Mouse (Mus musculus) erythroblast, embryonic 14.5 days (primary cell): ENCODE data around the gene Lbx1. TPM values are rescaled to one million over a fixed set of nuclear protein-coding genes. Genes with fewer than 3 reads are reported as not detected.

ENCODE experiments used
- H3K27me3 ChIP-seq: 2 replicates; pipeline ENCODE4 v1.6.1; 2012; ENCODE audit warnings: inconsistent platforms; ENCODE audit not compliant: control insufficient read depth
- H3K36me3 ChIP-seq: 2 replicates; pipeline ENCODE4 v1.6.1; 2012; ENCODE audit warnings: mild to moderate bottlenecking, inconsistent platforms; ENCODE audit not compliant: control insufficient read depth
- H3K4me1 ChIP-seq: 2 replicates; pipeline ENCODE4 v1.6.1; 2012; ENCODE audit warnings: inconsistent platforms; ENCODE audit not compliant: control insufficient read depth
- H3K4me3 ChIP-seq: replicated peaks from 2 replicates; pipeline ENCODE3; 2012; ENCODE audit warnings: moderate library complexity, mild to moderate bottlenecking, inconsistent platforms
- H3K9me3 ChIP-seq: 2 replicates; pipeline ENCODE4 v1.6.1; 2012; ENCODE audit warnings: low read length, inconsistent platforms, mixed read lengths; ENCODE audit not compliant: control insufficient read depth
- GATA1 ChIP-seq: IDR thresholded peaks from 2 replicates; pipeline ENCODE4 v1.6.1; 2012; ENCODE audit warnings: low read length, inconsistent platforms, mixed read lengths
- TAL1 ChIP-seq: IDR thresholded peaks from 3 replicates; pipeline ENCODE4 v1.6.1; 2012; ENCODE audit warnings: low read length, inconsistent platforms, mixed read lengths
- polyA plus RNA-seq: library from polyadenylated mRNA; stranded (reverse); fragments of >175 nt; gene quantifications from 2 replicates; pipeline ENCODE4 v1.2.3, GENCODE M21; 2012

The Lbx1 gene
- polyA plus RNA-seq, 1 experiment, result not detected

DNA sequence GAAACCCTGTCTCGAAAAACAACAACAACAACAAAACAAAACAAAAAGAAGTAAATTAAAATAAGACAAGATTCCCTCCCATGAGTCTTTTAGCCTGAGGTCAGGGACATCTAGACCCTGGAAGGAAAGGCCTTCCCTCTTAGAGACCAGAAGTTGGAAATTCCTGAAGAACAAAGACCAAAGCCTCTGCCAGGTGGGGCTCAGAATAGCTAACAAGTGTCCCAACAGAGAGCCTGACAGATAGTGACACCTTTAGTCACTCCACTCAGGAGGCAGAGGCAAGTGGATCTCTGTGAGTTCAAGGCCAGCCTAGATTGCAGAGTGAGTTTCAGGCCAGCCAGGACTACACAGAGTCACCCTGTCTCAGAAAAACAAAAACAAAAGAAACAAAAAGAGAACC lies 26.4 kb downstream of the Lbx1 start:
- Histone ChIP-seq H3K27me3 (peaks cover 33% of the 10 kb centered on the region), H3K36me3 (no peaks in the 10 kb centered on the region), H3K4me3 (no peak overlapping the region), H3K9me3 (peaks cover 4% of the 10 kb centered on the region), H3K4me1 (no peaks in the 10 kb centered on the region)
- TF ChIP-seq TAL1, result no peak
- TF ChIP-seq GATA1, result no peak

DNA sequence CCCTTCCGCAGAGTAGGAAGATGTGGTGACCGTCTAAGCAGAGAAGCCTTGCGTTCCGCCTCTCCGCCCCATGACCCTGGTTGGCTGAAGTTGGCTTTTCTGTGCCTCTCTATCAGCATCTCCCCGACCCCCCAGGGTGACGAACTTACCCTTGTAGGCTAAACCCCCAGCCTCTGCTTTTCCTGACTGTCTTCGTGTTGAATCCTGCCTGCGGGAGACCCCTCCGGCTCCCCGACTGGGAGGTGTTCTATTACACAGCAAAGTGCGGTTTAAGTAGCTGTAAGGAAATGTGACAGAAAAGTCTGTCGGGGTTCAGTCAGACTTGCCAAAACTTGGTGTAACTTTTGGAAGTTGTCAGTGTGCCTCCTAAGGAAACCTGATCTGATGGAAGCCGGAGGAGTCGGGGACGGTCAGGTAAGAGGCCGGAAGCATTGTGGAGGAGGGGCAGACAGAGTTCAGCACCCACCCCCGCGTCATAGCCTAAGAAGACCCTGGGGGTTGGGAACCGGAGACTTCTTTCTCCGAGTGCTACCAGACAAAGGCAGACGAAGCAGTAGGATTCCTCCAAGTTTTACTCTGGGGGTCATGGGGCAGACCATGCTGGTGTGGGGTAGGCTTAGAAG lies 27.1 kb downstream of the Lbx1 start:
- Histone ChIP-seq H3K4me3 (no peak overlapping the region), H3K36me3 (no peaks in the 10 kb centered on the region), H3K4me1 (no peaks in the 10 kb centered on the region), H3K9me3 (peaks cover 4% of the 10 kb centered on the region), H3K27me3 (peaks cover 33% of the 10 kb centered on the region)
- TF ChIP-seq TAL1, result no peak
- no peak for TF ChIP-seq GATA1

DNA sequence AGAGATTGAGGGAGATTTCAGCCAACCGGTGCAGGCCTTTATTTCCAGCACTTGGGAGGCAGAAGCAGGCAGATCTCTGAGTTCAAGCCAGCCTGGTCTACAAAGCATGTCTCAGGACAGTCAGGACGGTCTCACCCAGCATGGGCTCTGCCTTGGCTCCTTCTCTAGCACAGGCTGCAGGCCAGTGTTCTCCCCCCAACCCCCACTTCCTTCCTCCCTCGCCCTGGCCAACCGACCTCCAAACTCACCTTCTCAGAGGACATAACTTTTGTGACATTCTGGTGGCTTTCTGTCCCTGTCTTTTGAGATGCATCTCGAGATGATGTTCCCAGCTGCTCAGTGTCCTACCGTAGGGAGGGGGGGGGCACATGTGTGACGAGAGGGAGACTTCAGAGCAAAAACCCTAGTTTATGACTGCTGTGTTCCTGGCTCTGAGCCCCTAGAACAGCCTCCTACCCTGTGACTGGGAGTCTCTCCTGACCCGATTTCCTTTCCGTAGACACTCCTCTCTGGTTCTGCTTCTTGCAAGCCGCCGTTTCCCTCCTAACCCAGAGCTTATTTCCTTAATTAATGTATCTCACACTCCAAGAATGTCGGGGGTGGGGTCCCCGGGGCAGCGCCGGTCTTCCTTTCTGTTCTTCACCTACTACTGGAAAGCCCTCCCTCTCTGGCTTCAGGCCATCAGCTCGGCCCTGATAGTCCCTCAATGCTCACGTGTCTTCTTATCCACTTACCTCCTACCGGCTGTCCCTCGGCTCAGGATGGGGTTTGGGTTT lies 27.8 kb downstream of the Lbx1 start:
- Histone ChIP-seq H3K27me3 (peaks cover 33% of the 10 kb centered on the region), H3K4me3 (no peak overlapping the region), H3K9me3 (peaks cover 4% of the 10 kb centered on the region), H3K4me1 (no peaks in the 10 kb centered on the region), H3K36me3 (no peaks in the 10 kb centered on the region)
- TF ChIP-seq TAL1 (no peak), GATA1 (no peak)

DNA sequence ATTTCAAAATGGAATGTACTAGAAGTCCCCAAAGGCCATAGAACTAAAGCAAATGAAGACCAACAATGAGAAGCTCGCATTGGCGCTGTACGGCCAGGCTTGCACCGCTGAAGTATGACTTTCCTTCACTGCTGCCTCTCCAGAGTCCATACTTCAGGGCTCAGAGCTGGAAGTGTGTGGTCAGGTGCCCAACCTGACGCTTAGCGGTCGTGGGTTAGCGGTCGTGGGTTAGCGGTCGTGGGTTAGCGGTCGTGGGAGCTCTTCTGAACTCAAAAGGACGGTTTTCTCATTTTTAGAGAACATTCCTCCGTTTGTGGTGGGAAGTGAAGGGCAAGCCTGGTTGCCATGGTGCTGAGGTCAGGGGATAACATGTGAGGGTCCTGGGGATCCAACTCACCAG lies 28.5 kb downstream of the Lbx1 start:
- Histone ChIP-seq H3K9me3 (peaks cover 10% of the 10 kb centered on the region), H3K4me3 (no peak overlapping the region), H3K27me3 (peaks cover 33% of the 10 kb centered on the region), H3K4me1 (no peaks in the 10 kb centered on the region), H3K36me3 (no peaks in the 10 kb centered on the region)
- TF ChIP-seq GATA1 (no peak), TAL1 (no peak)

GRCm38 (mm10) chr19:45205311-45206105 lies 30.1 kb downstream of the Lbx1 start:
- Histone ChIP-seq H3K9me3 (peaks cover 10% of the 10 kb centered on the region), H3K27me3 (peaks cover 33% of the 10 kb centered on the region), H3K4me1 (no peaks in the 10 kb centered on the region), H3K36me3 (no peaks in the 10 kb centered on the region), H3K4me3 (no peak overlapping the region)
- TF ChIP-seq TAL1, result no peak
- no peak for TF ChIP-seq GATA1

GRCm38 (mm10) chr19:45196967-45197366 lies 38.6 kb downstream of the Lbx1 start:
- H3K4me3 ChIP-seq, result no peak overlapping the region
- H3K27me3 ChIP-seq, result no peaks in the 10 kb centered on the region
- no peaks in the 10 kb centered on the region for H3K36me3 ChIP-seq
- peaks cover 16% of the 10 kb centered on the region for H3K9me3 ChIP-seq
- no peaks in the 10 kb centered on the region for H3K4me1 ChIP-seq
- TF ChIP-seq GATA1, result no peak
- no peak for TF ChIP-seq TAL1

DNA sequence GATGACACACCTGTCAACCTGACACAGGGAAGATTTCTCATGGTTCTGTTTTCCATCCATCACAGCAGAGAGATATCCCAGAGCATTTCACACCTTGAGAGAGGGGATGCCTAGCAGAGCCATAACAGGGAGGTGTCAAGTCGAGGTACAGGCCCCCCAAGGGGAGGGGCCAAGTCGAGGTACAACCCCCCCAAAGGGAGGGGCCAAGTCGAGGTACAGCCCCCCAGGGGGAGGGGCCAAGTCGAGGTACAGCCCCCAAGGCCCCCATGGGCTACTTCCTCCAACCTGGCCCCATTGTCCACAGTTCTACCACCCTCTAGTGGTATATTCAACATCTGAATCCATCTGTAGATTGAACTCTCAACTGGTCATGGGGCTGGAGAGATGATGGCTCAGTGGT lies 41.0 kb downstream of the Lbx1 start:
- H3K4me3 ChIP-seq, result no peak overlapping the region
- no peaks in the 10 kb centered on the region for H3K27me3 ChIP-seq
- no peaks in the 10 kb centered on the region for H3K36me3 ChIP-seq
- TF ChIP-seq GATA1 (no peak), TAL1 (no peak)
- no peaks in the 10 kb centered on the region for H3K4me1 ChIP-seq
- H3K9me3 ChIP-seq, result peaks cover 21% of the 10 kb centered on the region

Other genes starting within 250 kb of the Lbx1 start
- gene Sema4g, start 246.7 kb downstream of the Lbx1 start, polyA plus RNA-seq, result 0.05 TPM in 2 replicates
- gene Twnk, start 230.1 kb downstream of the Lbx1 start, polyA plus RNA-seq, result 0.17 and 0.29 TPM in 2 replicates
- gene Mrpl43, start 229.4 kb downstream of the Lbx1 start, polyA plus RNA-seq, result 7.0 and 7.7 TPM in 2 replicates
- 0.29 and 0.33 TPM in 2 replicates for gene Lzts2, start 221.4 kb downstream of the Lbx1 start, polyA plus RNA-seq
- not detected in 2 replicates for gene Pdzd7, start 190.1 kb downstream of the Lbx1 start, polyA plus RNA-seq
- gene Sfxn3, start 188.3 kb downstream of the Lbx1 start, polyA plus RNA-seq, result 0.08 and 0.11 TPM in 2 replicates
- not detected in 2 replicates for gene Kazald1, start 160.6 kb downstream of the Lbx1 start, polyA plus RNA-seq
- gene Tlx1, start 85.1 kb downstream of the Lbx1 start, polyA plus RNA-seq, result not detected in 2 replicates
- gene Btrc, start 127.9 kb upstream of the Lbx1 start, polyA plus RNA-seq, result 6.4 and 7.8 TPM in 2 replicates